8 mouse cellular contexts compared by ENCODE assay signal in genomic region chr15:10818216-10818615, GRCm38 (mm10).
A peak's percentile ranks its signal among the peaks of the same experiment; 100 is the strongest.
DNase-seq lines count a peak whose midpoint lies in the region; ATAC-seq lines count a peak whose summit lies in the region.

No protein-coding gene starts in this region.

- DNase-seq in left cerebral cortex, adult 18-20 months (ENCODE audit: low spot score in 2 of 2): peak; percentile 23 to 26
- DNase-seq in left cerebral cortex, adult 11 months (ENCODE audit: low spot score): no peak
- DNase-seq in adrenal gland, postnatal 10 days: peak; percentile 81
- DNase-seq in heart, adult 11 months: peak; percentile 99
- peak; percentile 72 to 82 for DNase-seq in kidney, adult 8-10 months
- peak; percentile 41 to 82 for DNase-seq in urinary bladder, postnatal 36 days (ENCODE audit: low spot score in 2 of 2)
- no peak for DNase-seq in B cell, adult 2 months

- H3K4me3 ChIP-seq in lung, embryonic 15.5 days: no peak overlapping the region

- H3K27ac ChIP-seq in lung, embryonic 15.5 days: peak overlapping the region; percentile 71

- no peaks in the 10 kb centered on the region for H3K9me3 ChIP-seq in lung, embryonic 15.5 days

- ATAC-seq in lung, embryonic 15.5 days (ENCODE audit: borderline replicate concordance, extremely low read depth, low FRiP score, low TSS enrichment): peak; percentile 95

- H3K4me2 ChIP-seq in lung, embryonic 15.5 days: peak overlapping the region; percentile 7; the same call in 1 of the 2 replicates

- no peaks in the 10 kb centered on the region for H3K27me3 ChIP-seq in lung, embryonic 15.5 days

- H3K9ac ChIP-seq in lung, embryonic 15.5 days: no peak overlapping the region

- H3K4me1 ChIP-seq in lung, embryonic 15.5 days: peaks cover 19% of the 10 kb centered on the region

- 10% methylated on average over 6 of the region's 6 CpGs for WGBS in lung, embryonic 15.5 days

- no peaks in the 10 kb centered on the region for H3K36me3 ChIP-seq in lung, embryonic 15.5 days

Comparison
In these comparisons a context has a peak if more than half of its experiments do, and no peak if none do; other contexts are left out.
1. DNase-seq: peak in left cerebral cortex, adult 18-20 months (2 of 2), adrenal gland, postnatal 10 days (single experiment), heart, adult 11 months (single experiment), kidney, adult 8-10 months (2 of 2) and urinary bladder, postnatal 36 days (2 of 2); none in left cerebral cortex, adult 11 months (single experiment) and B cell, adult 2 months (0 of 2).